Mouse (Mus musculus) megakaryocyte, embryonic 14.5 days (primary cell): ENCODE results near the gene Cbfa2t3.

Experiments used
- FLI1 ChIP-seq: IDR thresholded peaks from 2 replicates; pipeline ENCODE4 v1.6.1; 2012; ENCODE audit warnings: low read length, inconsistent platforms, mixed read lengths
- GATA1 ChIP-seq: IDR thresholded peaks from 3 replicates; pipeline ENCODE4 v1.6.1; 2012; ENCODE audit warnings: mixed read lengths, low read length, inconsistent platforms, borderline replicate concordance

DNA sequence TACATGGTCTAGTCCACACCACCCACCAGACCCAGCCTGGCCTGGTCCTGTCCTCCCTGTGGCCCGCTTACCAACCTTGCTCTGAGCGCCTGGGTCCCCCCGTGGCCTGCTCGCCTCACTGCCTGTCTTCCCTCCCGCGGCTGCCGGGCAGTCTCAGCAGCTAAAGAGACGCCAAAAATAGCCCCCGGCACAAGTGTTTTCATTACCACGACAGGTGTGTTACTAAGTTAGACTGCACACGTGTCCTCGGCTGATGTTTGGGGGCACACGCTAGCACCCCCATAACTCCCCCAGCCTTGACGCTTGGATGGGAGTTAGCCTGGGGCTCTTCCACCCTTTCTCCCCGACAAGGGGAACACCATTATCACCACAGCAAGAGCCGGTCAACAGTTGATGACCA, 52.6 kb downstream of the Cbfa2t3 start:
- TF ChIP-seq GATA1 (no peak), FLI1 (no peak)
